Mouse (Mus musculus): ENCODE results near the gene Ager.

DNA sequence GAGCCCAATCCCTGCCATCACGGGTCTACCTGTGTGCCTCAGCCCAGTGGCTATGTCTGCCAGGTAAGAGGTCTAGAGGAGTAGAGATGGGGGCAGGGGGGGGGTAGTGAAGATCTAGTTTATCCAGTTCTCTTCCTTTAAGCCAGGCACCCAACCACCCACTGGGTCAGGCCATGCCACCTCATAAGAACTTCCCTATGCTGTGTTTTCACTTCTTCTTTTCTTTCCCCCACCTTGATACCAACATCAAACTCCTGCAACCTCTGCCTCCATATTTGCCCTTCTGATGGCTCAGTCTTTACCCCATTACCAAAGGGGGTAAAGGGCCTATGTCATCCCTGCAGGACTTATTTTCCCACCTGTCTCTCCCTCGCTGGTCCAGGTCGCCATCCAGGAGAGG is 19.6 kb upstream of the Ager start:
- TF ChIP-seq EP300 (IDR thresholded peaks at IDR 0.05; ENCODE audit: low read depth) (no peak), CTCF (IDR thresholded peaks at IDR 0.05; ENCODE audit: low read depth) (no peak)

Data from liver, postnatal 0 days (tissue).